Mouse (Mus musculus) G1E (cell line): ENCODE measurements at regions not wholly inside any gene's neighbourhood (a gene's known extent, or its start where the extent isn't known, plus 50 kb on each side); places are given as distances from the start of the nearest gene placed in this dataset.

Experiments used
- CTCF ChIP-seq: IDR thresholded peaks from 2 replicates; pipeline ENCODE4 v1.5.1; 2012; ENCODE audit warnings: low read depth, low read length, inconsistent platforms, mixed read lengths
- GATA1 ChIP-seq: IDR thresholded peaks from 2 replicates; pipeline ENCODE4 v1.6.1; 2012; ENCODE audit warnings: borderline replicate concordance, low read length, inconsistent platforms, mixed read lengths
- POLR2AphosphoS5 ChIP-seq: IDR thresholded peaks from 2 replicates; pipeline ENCODE4 v1.6.1; 2012; ENCODE audit warnings: low read depth, low read length, inconsistent platforms; ENCODE audit not compliant: insufficient replicate concordance
- TAL1 ChIP-seq: conservative IDR thresholded peaks from 2 replicates; pipeline ENCODE4 v1.6.1; 2012; ENCODE audit warnings: low read depth, low read length, inconsistent platforms, mixed read lengths

- TF ChIP-seq CTCF (no peak), GATA1 (no peak), TAL1 (no peak), POLR2AphosphoS5 (no peak)
Observed at GRCm38 (mm10) chr13:83111503-83111902, 392.3 kb upstream of the Mef2c start.
